Mouse (Mus musculus): ENCODE data around the gene Slc44a4. TPM values are rescaled to one million over a fixed set of nuclear protein-coding genes. Genes with fewer than 3 reads are reported as not detected.
A peak's percentile ranks its signal among the peaks of the same experiment; 100 is the strongest.
"Not testable (repeated sequence)": the region's sequence is repeated elsewhere in the genome, so short reads cannot be mapped to it uniquely, and the experiment has no call there.

Gene Slc44a4
- polyA plus RNA-seq, 1 experiment from 2014 or later = 108 TPM

- Histone ChIP-seq H3K36me3 (ENCODE audit: control insufficient read depth, insufficient read depth, low read length) (peaks cover 10% of the 10 kb centered on the region), H3K4me3 (ENCODE audit: low read length) (peak overlapping the region; percentile 94), H3K4me1 (ENCODE audit: control insufficient read depth, insufficient read depth, low read length) (peaks cover 29% of the 10 kb centered on the region), H3K9me3 (ENCODE audit: control insufficient read depth, low read length) (no peaks in the 10 kb centered on the region), H3K27ac (ENCODE audit: low read length) (peak overlapping the region; percentile 94), H3K9ac (ENCODE audit: low read depth, low read length) (peak overlapping the region; percentile 99), H3K27me3 (replicated peaks; ENCODE audit: control insufficient read depth, insufficient read depth, low read length) (no peaks in the 10 kb centered on the region), H3K4me2 (ENCODE audit: low read depth, low read length) (peak overlapping the region; percentile 66)
- WGBS = 14% methylated on average over 10 of the region's 10 CpGs
- no peak for ATAC-seq
Observed at GRCm38 (mm10) chr17:34897373-34898159, 16.7 kb upstream of the Slc44a4 start.

- peaks cover 15% of the 10 kb centered on the region for H3K36me3 ChIP-seq (ENCODE audit: control insufficient read depth, insufficient read depth, low read length)
- no peaks in the 10 kb centered on the region for H3K9me3 ChIP-seq (ENCODE audit: control insufficient read depth, low read length)
- peak; percentile 56 for ATAC-seq
- no peaks in the 10 kb centered on the region for H3K27me3 ChIP-seq (replicated peaks; ENCODE audit: control insufficient read depth, insufficient read depth, low read length)
- H3K4me3 ChIP-seq (ENCODE audit: low read length) = peak within 1 kb of the TSS; percentile 94
- H3K4me1 ChIP-seq (ENCODE audit: control insufficient read depth, insufficient read depth, low read length) = peaks cover 29% of the 10 kb centered on the region
- H3K27ac ChIP-seq (ENCODE audit: low read length) = peak within 1 kb of the TSS; percentile 94
- H3K4me2 ChIP-seq (ENCODE audit: low read depth, low read length) = peak within 1 kb of the TSS; percentile 83
- peak within 1 kb of the TSS; percentile 99 for H3K9ac ChIP-seq (ENCODE audit: low read depth, low read length)
- WGBS = under 1% methylated on average over 22 of the region's 44 CpGs
Observed at GRCm38 (mm10) chr17:34898160-34898586, 16.1 kb upstream of the Slc44a4 start, which contains the start of the genes C2 and Ehmt2. Gene C2, minus strand, starts transcription at chr17:34898265. Gene Ehmt2, plus strand, starts transcription at chr17:34898469.

- 1% methylated on average over 14 of the region's 47 CpGs for WGBS
- peak overlapping the region; percentile 94 for H3K27ac ChIP-seq (ENCODE audit: low read length)
- H3K4me2 ChIP-seq (ENCODE audit: low read depth, low read length) = peak overlapping the region; percentile 83; the same call in 1 of the 2 replicates
- no peaks in the 10 kb centered on the region for H3K9me3 ChIP-seq (ENCODE audit: control insufficient read depth, low read length)
- peaks cover 25% of the 10 kb centered on the region for H3K4me1 ChIP-seq (ENCODE audit: control insufficient read depth, insufficient read depth, low read length)
- no peak for ATAC-seq
- no peaks in the 10 kb centered on the region for H3K27me3 ChIP-seq (replicated peaks; ENCODE audit: control insufficient read depth, insufficient read depth, low read length)
- peak overlapping the region; percentile 94 for H3K4me3 ChIP-seq (ENCODE audit: low read length)
- peak overlapping the region; percentile 99 for H3K9ac ChIP-seq (ENCODE audit: low read depth, low read length)
- H3K36me3 ChIP-seq (ENCODE audit: control insufficient read depth, insufficient read depth, low read length) = peaks cover 19% of the 10 kb centered on the region
Observed at GRCm38 (mm10) chr17:34898706-34899052, 15.6 kb upstream of the Slc44a4 start.

GRCm38 (mm10) chr17:34899053-34899889 is 15.0 kb upstream of the Slc44a4 start:
- ATAC-seq = peak; percentile 14; the same call in 1 of the 2 replicates
- Histone ChIP-seq H3K9me3 (ENCODE audit: control insufficient read depth, low read length) (no peaks in the 10 kb centered on the region), H3K4me1 (ENCODE audit: control insufficient read depth, insufficient read depth, low read length) (peaks cover 23% of the 10 kb centered on the region), H3K36me3 (ENCODE audit: control insufficient read depth, insufficient read depth, low read length) (peaks cover 19% of the 10 kb centered on the region), H3K4me3 (ENCODE audit: low read length) (peak overlapping the region; percentile 94), H3K27ac (ENCODE audit: low read length) (peak overlapping the region; percentile 94), H3K27me3 (replicated peaks; ENCODE audit: control insufficient read depth, insufficient read depth, low read length) (no peaks in the 10 kb centered on the region), H3K9ac (ENCODE audit: low read depth, low read length) (peak overlapping the region; percentile 99), H3K4me2 (ENCODE audit: low read depth, low read length) (peak overlapping the region; percentile 83)
- under 1% methylated on average over 40 of the region's 45 CpGs for WGBS

- H3K4me2 ChIP-seq (ENCODE audit: low read depth, low read length) = peak overlapping the region; percentile 83
- H3K9me3 ChIP-seq (ENCODE audit: control insufficient read depth, low read length) = no peaks in the 10 kb centered on the region
- H3K4me3 ChIP-seq (ENCODE audit: low read length) = peak overlapping the region; percentile 94
- peak overlapping the region; percentile 99 for H3K9ac ChIP-seq (ENCODE audit: low read depth, low read length)
- H3K27me3 ChIP-seq (replicated peaks; ENCODE audit: control insufficient read depth, insufficient read depth, low read length) = no peaks in the 10 kb centered on the region
- H3K4me1 ChIP-seq (ENCODE audit: control insufficient read depth, insufficient read depth, low read length) = peaks cover 23% of the 10 kb centered on the region
- WGBS = under 1% methylated on average over 5 of the region's 5 CpGs
- peaks cover 19% of the 10 kb centered on the region for H3K36me3 ChIP-seq (ENCODE audit: control insufficient read depth, insufficient read depth, low read length)
- peak overlapping the region; percentile 94 for H3K27ac ChIP-seq (ENCODE audit: low read length)
- no peak for ATAC-seq
Observed at GRCm38 (mm10) chr17:34899890-34900243, 14.4 kb upstream of the Slc44a4 start.

GRCm38 (mm10) chr17:34900826-34901225 is 13.4 kb upstream of the Slc44a4 start:
- not testable (repeated sequence) for H3K9ac ChIP-seq (ENCODE audit: low read depth, low read length); ATAC-seq; H3K27me3 ChIP-seq (replicated peaks; ENCODE audit: control insufficient read depth, insufficient read depth, low read length); H3K27ac ChIP-seq (ENCODE audit: low read length); H3K4me2 ChIP-seq (ENCODE audit: low read depth, low read length); H3K9me3 ChIP-seq (ENCODE audit: control insufficient read depth, low read length); H3K4me3 ChIP-seq (ENCODE audit: low read length)
- peaks cover 23% of the 10 kb centered on the region for H3K36me3 ChIP-seq (ENCODE audit: control insufficient read depth, insufficient read depth, low read length)
- peaks cover 16% of the 10 kb centered on the region for H3K4me1 ChIP-seq (ENCODE audit: control insufficient read depth, insufficient read depth, low read length)

- WGBS = 85% methylated on average over 9 of the region's 10 CpGs
- H3K36me3 ChIP-seq (ENCODE audit: control insufficient read depth, insufficient read depth, low read length) = peaks cover 26% of the 10 kb centered on the region
- H3K4me2 ChIP-seq (ENCODE audit: low read depth, low read length); H3K9me3 ChIP-seq (ENCODE audit: control insufficient read depth, low read length); H3K27ac ChIP-seq (ENCODE audit: low read length); H3K27me3 ChIP-seq (replicated peaks; ENCODE audit: control insufficient read depth, insufficient read depth, low read length); H3K4me1 ChIP-seq (ENCODE audit: control insufficient read depth, insufficient read depth, low read length); H3K4me3 ChIP-seq (ENCODE audit: low read length); ATAC-seq; H3K9ac ChIP-seq (ENCODE audit: low read depth, low read length): not testable (repeated sequence)
Observed at GRCm38 (mm10) chr17:34901948-34902347, 12.3 kb upstream of the Slc44a4 start.

GRCm38 (mm10) chr17:34902895-34903294 is 11.4 kb upstream of the Slc44a4 start:
- H3K4me3 ChIP-seq (ENCODE audit: low read length) = no peak overlapping the region
- no peaks in the 10 kb centered on the region for H3K27me3 ChIP-seq (replicated peaks; ENCODE audit: control insufficient read depth, insufficient read depth, low read length)
- 78% methylated on average over 9 of the region's 9 CpGs for WGBS
- no peak for ATAC-seq
- no peak overlapping the region for H3K27ac ChIP-seq (ENCODE audit: low read length)
- no peak overlapping the region for H3K4me2 ChIP-seq (ENCODE audit: low read depth, low read length)
- peaks cover 8% of the 10 kb centered on the region; the same call in 1 of the 2 replicates for H3K4me1 ChIP-seq (ENCODE audit: control insufficient read depth, insufficient read depth, low read length)
- H3K36me3 ChIP-seq (ENCODE audit: control insufficient read depth, insufficient read depth, low read length) = peaks cover 32% of the 10 kb centered on the region
- H3K9ac ChIP-seq (ENCODE audit: low read depth, low read length) = 0 out of 2 replicates have a peak overlapping the region, but pooled peaks have one; percentile 30
- H3K9me3 ChIP-seq (ENCODE audit: control insufficient read depth, low read length) = no peaks in the 10 kb centered on the region

- no peak overlapping the region for H3K4me2 ChIP-seq (ENCODE audit: low read depth, low read length)
- H3K36me3 ChIP-seq (ENCODE audit: control insufficient read depth, insufficient read depth, low read length) = peaks cover 41% of the 10 kb centered on the region
- peak; percentile 74 for ATAC-seq
- H3K4me1 ChIP-seq (ENCODE audit: control insufficient read depth, insufficient read depth, low read length) = peaks cover 15% of the 10 kb centered on the region; the same call in 1 of the 2 replicates
- H3K9me3 ChIP-seq (ENCODE audit: control insufficient read depth, low read length) = no peaks in the 10 kb centered on the region
- peak overlapping the region; percentile 88 for H3K27ac ChIP-seq (ENCODE audit: low read length)
- peak overlapping the region; percentile 31 for H3K9ac ChIP-seq (ENCODE audit: low read depth, low read length)
- no peaks in the 10 kb centered on the region for H3K27me3 ChIP-seq (replicated peaks; ENCODE audit: control insufficient read depth, insufficient read depth, low read length)
- peak overlapping the region; percentile 15; the same call in 1 of the 2 replicates for H3K4me3 ChIP-seq (ENCODE audit: low read length)
- 68% methylated on average over 10 of the region's 10 CpGs for WGBS
Observed at GRCm38 (mm10) chr17:34910982-34911381, 3.3 kb upstream of the Slc44a4 start.

Measured in intestine, embryonic 16.5 days (tissue).